Mouse (Mus musculus) megakaryocyte-erythroid progenitor cell, adult 5-6 weeks (primary cell): Measurements from ENCODE around the gene Ankrd23. TPM values are rescaled to one million over a fixed set of nuclear protein-coding genes. Genes with fewer than 3 reads are reported as not detected.

Experiments used
- ATAC-seq: replicated peaks from 2 replicates; pipeline ENCODE4 v1.8.0; 2016; ENCODE audit warnings: mild to moderate bottlenecking, inconsistent platforms; ENCODE audit not compliant: severe bottlenecking, poor library complexity, low FRiP score, low TSS enrichment
- total RNA-seq, 2 experiments: library from RNA; stranded (forward) in 1 of 2; stranded (reverse) in 1 of 2; fragments of 200-1000, 215-1000 nt in 1 of 2; fragments of >200 nt in 1 of 2; fragmentation: Nextera tagmentation in 1 of 2; gene quantifications; 2 replicates each; pipeline ENCODE4 v1.2.3; 2014 to 2017

Gene Ankrd23
- total RNA-seq, 2 experiments from 2014 or later = 2.5 to 8.3 TPM

- ATAC-seq = no peak
These were observed 9.8 kb downstream of the Ankrd23 start for GRCm38 (mm10) chr1:36526903-36527302.

GRCm38 (mm10) chr1:36525774-36526173, 10.9 kb downstream of the Ankrd23 start:
- ATAC-seq = no peak

DNA sequence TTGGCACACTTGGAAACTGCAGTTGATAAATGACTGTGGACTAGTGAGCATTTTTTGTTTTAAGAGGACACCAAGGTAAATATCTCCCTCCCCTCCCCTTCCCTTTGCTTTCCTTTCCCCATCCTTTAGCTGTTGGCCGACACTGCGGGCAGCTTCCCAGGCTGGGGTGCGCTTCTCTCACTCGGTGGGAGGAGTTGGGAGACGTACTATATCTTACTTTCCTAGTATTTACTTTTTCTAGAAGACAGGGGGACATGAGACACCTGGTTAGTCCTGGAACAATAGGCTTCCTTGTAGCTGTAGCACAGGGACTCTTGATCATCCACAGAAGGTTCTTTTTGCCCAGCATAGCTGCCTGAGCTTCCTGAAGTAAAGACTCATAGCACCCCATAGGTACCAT, 12.6 kb downstream of the Ankrd23 start:
- no peak for ATAC-seq

DNA sequence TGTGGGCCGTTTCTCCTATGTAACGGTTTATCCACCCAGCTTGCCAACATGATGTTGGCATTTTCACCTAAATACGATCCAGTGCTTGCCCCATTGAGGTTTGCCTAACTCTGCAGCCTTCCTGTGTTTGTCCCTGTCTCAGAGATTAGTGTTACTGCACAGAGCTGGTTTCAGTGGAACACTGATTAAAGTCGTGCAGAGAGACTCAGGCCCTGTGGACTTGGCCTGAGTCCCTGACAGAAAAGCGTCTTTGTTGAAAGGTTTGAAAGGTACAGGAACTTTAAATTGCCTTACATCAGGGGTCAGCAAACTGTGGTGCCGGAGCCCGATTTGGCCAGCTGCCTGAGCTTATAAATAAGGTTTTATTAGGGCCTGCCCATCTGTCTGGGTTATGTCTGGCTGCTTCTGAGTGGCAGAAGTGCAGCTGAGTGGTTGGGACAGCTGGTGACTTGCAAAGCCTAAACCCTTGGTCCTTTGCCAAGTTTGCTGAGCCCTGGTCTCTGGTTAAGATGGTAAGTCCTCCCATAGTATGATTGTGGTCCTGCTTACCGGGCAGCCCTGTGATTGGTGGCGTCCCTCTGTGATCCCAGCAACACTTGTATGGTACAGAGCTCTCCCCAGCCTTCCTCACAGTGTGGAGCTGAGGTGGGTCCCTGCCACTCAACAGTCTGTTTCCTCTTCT, 13.2 kb downstream of the Ankrd23 start:
- no peak for ATAC-seq

GRCm38 (mm10) chr1:36522210-36522609, 14.5 kb downstream of the Ankrd23 start:
- ATAC-seq = no peak

DNA sequence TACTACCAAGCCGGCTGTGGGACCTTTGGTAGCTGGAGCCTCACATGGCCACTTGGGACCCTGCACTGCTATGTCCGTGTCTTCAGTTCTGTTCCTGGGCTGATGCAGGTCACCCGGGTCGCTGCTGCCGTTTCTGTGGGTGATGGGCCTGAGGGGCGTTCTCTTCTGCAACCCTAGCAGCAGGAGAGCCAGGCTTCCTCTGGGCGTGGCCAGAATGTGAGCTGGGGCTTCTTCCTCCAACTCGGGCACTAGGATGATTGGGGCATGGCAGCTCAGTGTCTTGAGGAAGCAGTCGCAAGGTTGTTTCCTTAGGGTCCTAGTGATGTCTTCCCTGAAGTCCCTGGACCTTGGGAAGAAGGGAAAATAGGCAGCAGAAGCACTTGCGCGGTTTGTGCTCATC, 17.1 kb downstream of the Ankrd23 start:
- no peak for ATAC-seq

GRCm38 (mm10) chr1:36518259-36518658, 18.4 kb downstream of the Ankrd23 start:
- ATAC-seq = no peak

GRCm38 (mm10) chr1:36513718-36514117, 23.0 kb downstream of the Ankrd23 start:
- ATAC-seq = 0 out of 2 replicates have a peak, but pooled peaks have one; percentile 40

GRCm38 (mm10) chr1:36513310-36513709, 23.4 kb downstream of the Ankrd23 start:
- no peak for ATAC-seq

GRCm38 (mm10) chr1:36512966-36513280, 23.8 kb downstream of the Ankrd23 start:
- ATAC-seq = no peak

DNA sequence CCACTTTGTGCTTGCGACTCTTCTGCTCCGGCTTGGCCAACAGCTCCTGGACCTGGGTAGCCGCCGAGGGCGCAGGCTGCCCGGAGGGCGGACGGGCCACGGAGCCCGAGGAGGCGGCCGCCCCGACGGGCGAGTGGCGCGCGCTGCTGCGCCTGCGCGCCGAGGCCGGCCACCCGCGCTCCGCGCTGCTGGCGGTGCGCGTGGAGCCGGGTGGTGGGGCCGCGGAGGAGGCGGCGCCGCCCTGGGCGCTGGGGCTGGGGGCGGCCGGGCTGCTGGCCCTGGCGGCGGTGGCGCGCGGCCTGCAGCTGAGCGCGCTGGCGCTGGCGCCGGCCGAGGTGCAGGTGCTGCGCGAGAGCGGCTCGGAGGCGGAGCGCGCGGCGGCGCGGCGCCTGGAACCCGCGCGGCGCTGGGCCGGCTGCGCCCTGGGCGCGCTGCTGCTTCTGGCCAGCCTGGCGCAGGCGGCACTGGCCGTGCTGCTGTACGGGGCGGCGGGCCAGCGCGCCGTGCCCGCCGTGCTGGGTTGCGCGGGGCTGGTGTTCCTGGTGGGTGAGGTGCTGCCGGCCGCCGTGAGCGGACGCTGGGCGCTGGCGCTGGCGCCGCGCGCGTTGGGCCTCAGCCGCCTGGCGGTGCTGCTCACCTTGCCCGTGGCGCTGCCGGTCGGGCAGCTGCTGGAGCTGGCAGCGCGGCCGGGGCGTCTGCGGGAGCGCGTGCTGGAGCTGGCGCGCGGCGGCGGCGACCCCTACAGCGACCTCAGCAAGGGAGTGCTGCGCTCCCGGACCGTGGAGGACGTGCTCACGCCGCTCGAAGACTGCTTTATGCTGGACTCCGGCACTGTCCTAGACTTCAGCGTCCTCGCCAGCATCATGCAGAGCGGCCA, 24.4 kb downstream of the Ankrd23 start:
- ATAC-seq = no peak

GRCm38 (mm10) chr1:36511289-36512021, 25.2 kb downstream of the Ankrd23 start, which contains the start of gene Cnnm3:
Gene Cnnm3, plus strand, starts transcription at chr1:36511867.
- peak; percentile 99 for ATAC-seq

GRCm38 (mm10) chr1:36508238-36508637, 28.4 kb downstream of the Ankrd23 start:
- ATAC-seq = no peak

- ATAC-seq = peak; percentile 63
These were observed 35.4 kb downstream of the Ankrd23 start for GRCm38 (mm10) chr1:36501261-36501660.

DNA sequence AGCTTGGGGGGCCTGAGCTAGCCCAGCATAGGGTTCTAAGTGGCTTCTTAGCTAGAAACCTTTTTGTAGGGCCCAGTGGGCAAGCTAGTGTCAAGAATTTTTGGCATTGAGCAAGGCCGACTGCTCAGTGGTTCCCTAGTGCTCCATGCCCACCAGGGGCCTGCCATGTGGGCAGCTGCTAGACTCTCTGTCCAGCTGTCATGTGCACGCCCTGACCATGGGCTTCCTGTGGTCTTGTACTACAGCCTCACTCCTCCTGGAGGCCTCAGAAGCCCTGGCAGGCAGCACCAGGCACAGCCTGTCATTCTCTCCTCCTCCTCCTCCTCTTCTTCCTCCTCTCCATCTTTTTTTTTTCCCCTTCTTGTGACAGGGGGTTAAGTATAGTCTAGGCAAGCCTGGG, 39.4 kb downstream of the Ankrd23 start:
- no peak for ATAC-seq

DNA sequence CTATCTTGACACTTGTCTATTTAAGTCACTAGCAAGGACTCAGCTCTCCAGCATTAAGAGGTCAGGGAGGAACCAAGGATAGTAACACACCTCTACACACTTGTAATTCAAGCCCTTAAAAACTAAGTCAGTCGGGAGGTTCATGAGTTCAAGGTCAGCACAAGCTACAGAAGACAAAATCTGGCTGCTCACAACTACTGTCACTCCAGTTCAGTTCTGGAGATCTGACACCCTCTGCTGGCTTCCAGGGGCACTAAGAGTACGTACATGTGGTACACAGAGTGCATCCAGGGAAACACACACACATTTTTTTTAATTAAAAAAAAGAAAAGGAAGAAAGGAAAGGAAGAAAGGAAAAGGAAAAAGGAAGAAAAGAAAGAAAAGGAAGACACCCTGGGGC, 40.0 kb downstream of the Ankrd23 start:
- no peak for ATAC-seq

DNA sequence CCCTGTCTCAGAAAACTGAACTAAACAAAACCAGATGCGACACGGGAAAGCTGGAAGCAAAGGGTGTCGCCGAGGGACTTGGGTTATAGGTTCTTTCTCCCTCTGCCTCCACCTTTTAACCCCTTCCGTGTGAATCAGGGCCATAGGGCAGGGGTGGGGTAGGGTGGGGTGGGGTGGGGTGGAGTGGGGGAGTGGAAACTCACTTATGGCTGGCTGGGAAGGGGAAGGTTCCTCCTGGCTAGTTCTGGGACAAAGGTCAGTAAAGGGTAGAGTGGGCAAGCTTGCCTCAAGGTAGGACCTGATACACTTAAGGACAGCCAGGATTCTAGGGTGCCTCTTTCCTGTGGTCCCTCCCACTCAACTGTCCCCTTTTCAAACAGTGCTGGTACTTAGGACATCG, 43.4 kb downstream of the Ankrd23 start:
- no peak for ATAC-seq

- ATAC-seq = peak; percentile 44; the same call in 1 of the 2 replicates
These were observed 44.1 kb downstream of the Ankrd23 start for GRCm38 (mm10) chr1:36492416-36493139.

GRCm38 (mm10) chr1:36489661-36490060, 47.0 kb downstream of the Ankrd23 start:
- no peak for ATAC-seq

- no peak for ATAC-seq
These were observed 49.6 kb downstream of the Ankrd23 start for GRCm38 (mm10) chr1:36487111-36487510.
